Mouse (Mus musculus) T-helper 1 cell (primary cell): ENCODE results near the gene Oxct1.

Experiments used
- in situ Hi-C: fragments of 300-600 bp; cut with MboI, MseI; formaldehyde crosslinking; loops from one replicate; pipeline ENCODE4 v1.15.1; 2025; ENCODE audit warnings: high pct_unique_total_duplicates

Oxct1 gene

GRCm38 (mm10) chr15:4101025-4101424, 74.8 kb downstream of the Oxct1 start:
- in situ Hi-C loops, result no loop called here

DNA sequence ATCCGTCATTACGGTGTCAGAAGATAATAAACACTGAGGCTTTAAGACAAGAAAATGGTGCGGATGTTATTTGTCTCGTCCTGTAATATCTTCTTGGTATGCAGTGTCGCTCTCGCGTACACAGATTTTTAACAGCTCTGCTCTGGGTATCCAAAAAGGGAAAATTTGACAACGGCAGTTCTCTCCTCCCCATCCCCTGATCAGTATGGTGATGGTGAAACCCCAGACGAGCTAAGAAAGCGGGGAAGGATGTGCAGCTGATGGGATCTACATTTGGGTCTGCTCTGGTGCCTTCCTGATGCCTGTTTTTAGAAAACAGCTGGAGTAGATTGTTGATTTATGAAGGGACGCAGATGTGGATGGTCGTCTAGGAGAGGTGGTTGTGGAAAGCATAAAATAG, 78.1 kb downstream of the Oxct1 start:
- in situ Hi-C loops, result no loop called here

GRCm38 (mm10) chr15:4105498-4105897, 79.3 kb downstream of the Oxct1 start:
- in situ Hi-C loops, result no loop called here

DNA sequence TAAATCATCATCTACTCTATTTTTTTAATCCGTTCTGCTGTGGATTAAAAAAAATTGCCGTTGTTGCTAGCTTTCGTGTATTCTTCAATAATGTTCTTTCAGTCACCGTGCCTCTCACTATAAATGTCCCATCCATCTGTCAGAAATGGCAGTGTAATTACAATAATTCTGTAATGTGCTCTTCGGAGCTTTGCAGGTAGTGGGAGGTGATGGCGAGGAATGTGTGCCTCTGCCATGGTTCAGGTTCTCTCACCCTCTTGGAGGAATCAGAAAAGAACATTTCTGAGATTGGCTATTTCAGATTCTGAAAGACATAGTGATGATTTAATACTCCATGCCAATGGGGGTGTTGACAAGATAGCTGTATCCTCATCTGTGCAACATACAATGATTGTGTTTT, 93.8 kb downstream of the Oxct1 start:
- in situ Hi-C loops, result no loop called here

DNA sequence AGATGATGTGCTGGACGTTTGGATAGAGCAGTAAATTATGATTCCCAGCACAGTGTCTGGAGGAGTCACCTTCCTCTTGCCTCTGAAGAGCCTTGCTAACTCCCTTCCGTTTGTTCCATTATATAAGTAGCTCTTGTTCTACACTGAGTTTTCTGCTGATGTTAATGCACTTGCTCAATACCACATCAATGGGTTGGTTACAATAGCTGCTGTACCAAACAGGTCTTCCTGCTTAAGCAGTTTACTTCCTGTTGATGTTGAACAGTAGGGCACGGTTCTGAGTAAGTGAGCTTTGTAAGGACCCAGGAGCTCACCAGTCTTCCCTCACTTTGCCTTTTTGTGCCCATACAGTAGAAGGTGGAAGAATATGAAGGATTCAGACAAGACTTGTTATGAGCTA, 98.5 kb downstream of the Oxct1 start:
- in situ Hi-C loops, result no loop called here

DNA sequence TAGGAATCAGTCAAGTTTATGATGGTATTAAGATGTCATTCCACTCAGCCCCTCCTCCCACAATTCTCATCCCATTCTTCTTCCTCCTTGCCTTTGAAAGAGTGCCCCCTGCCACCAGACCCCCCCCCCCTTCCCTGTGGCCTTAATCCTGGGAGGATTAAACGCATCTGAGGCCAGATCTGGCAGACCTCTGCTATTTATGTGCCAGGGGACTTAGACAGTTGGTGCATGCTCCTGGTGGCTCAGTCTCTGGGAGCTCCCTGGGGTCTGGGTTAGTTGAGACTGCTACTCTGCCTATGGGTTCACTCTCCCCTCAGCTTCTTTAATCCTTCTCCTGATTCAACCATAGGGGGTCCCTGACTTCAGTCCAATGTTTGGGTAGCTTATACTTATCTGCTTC, 112.3 kb downstream of the Oxct1 start:
- in situ Hi-C loops, result no loop called here

GRCm38 (mm10) chr15:4139516-4139915, 113.3 kb downstream of the Oxct1 start:
- in situ Hi-C loops, result no loop called here

DNA sequence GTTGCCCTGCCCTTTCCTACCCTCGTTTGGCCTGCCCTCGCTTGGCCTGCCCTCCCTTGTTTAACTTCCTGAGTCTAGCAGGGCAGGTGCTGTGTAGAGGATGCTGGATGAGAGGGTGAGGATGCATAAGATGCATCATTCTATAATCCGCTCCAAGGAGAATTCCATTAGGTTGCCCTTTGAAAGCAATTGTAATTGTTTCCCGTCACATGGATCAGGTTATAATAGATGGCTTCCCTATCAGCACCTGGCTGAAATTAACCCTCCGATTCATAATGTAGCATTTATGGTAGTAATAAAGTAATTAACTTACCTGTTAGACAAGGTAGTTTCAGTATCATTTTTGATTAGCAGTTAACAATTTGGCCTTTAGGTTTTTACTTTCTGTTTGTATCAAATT, 119.2 kb downstream of the Oxct1 start:
- in situ Hi-C loops, result no loop called here

DNA sequence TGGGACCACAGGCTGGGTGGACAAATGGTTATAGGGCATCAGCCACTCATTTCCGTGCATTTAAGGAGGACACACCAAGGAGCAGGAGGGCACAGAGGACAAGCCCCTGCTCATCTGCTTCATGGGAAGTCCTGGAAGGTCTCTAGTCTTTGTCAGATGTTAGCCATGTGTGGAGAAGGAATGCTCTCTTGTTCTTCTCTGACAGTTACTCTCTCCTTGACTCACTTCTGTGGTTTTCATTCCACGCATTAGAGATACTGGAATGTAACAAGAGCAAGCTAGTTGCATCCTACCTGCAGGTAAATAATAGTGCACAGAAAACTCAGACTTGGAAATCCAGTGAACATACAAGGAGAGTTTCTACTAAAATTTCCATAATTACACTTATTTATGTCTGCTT, 121.5 kb downstream of the Oxct1 start:
- in situ Hi-C loops, result no loop called here

DNA sequence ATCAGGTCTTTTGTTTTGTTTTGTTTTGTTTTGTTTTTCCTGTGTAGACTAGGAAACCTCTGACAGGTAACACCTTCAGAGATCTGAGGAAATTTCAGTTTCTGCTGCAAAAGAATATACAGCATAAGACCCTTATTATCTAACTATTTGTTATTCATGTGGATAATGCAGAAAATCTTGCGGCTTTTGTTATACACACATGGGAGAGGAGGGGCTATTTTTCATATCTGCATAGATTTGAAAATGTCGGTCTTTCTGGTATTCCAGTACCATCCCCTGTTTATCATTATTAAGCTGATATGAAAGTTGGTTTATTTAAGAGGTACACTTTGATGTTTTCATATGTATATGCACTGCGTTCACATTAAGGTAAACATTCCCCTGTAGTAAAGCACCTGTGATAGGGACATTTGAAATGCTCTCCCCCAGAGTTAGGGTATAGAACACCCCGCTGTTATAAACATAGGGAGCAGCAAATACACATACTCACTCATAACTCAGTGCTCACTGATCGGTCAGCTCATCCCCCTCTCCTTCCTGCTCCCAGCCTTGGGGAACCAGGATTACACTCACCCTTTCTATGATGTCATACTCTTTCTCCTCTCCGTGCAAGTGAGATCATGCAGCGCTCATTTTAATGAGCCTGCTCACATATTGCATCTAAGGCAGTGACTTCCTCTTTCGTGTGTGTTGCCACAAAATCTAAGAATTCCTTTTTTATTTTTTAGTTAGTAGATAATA, 122.6 kb downstream of the Oxct1 start:
- in situ Hi-C loops, result no loop called here

GRCm38 (mm10) chr15:4154646-4155045, 128.5 kb downstream of the Oxct1 start:
- in situ Hi-C loops, result no loop called here

DNA sequence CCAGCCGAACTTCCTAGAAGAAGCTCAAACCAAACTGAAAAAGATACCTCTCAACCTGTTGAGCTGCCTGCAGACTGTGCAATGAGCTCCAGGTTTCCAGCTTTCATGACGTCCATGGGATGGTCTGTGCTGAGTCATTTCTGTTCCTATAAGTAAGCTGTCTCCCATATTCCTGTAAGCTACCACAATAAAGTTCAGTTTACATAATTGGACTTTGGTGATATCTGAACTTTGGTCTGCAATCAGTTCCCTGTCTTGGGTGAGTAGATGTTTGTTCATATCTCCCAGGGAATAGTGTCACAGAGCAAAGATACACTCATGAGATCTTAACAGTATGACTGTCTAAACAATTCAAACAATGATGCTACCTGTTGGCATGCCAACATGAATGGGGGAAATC, 141.8 kb downstream of the Oxct1 start:
- in situ Hi-C loops, result no loop called here

DNA sequence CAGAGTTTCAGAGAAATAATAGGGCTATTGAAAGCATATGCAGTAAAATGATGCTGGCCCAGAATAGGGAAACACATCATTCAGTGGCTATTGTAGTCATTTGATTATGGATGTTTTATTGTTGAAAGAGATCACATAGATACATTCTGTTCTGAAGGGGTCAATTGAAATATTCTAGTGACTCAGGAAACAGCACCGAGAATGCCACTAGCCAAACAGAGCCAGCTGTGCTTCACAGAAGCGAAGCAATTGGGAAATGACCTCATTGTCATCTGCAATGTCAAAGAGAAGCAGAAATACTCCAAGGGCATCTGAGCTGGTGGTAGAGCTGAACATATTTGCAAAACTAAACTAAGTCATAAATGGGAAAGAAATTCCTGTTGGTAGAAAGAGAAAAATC, 145.4 kb downstream of the Oxct1 start:
- in situ Hi-C loops, result no loop called here

DNA sequence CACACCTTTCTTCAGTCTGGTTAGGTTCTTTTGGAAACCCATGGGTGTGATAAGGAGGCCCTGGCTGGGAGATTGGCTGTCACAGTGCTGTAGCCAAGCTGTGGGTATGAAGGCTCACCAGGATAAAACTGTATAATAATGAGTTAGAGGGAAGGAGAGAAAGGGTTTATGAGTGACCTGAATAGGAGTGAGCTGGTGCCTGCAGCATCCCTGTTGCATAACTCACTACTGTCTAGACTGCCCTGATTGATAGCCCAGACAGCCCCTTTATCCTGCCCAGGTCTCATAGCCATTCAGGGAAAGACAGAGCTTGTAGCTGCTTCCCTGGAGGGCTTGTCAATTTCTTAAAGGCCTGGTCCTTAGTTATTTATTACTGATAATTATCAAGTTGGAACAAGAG, 171.7 kb downstream of the Oxct1 start:
- in situ Hi-C loops, result no loop called here
